4 mouse cellular contexts compared by ENCODE assay signal in genomic region chr4:57270489-57270888, GRCm38 (mm10). TPM values are rescaled to one million over a fixed set of nuclear protein-coding genes. Genes with fewer than 3 reads are reported as not detected.
DNase-seq lines count a peak whose midpoint lies in the region; TF ChIP-seq lines count a peak whose summit lies in the region.
"Not testable (repeated sequence)": the region's sequence is repeated elsewhere in the genome, so short reads cannot be mapped to it uniquely, and the experiment has no call there.
"Had no signal": no experiment of that assay in that cellular context is flagged by ENCODE, and none has a peak within 500 bp of the region (broad histone marks: within the 10 kb centered on the region; RNA-seq: fewer than 3 reads in every experiment).

No protein-coding gene starts in this region.

- H3K4me3 ChIP-seq in ES-E14 (ENCODE audit: insufficient read depth in 1 of 2, low read depth in 1 of 2, low read length in 2 of 2, poor library complexity in 1 of 2, severe bottlenecking in 1 of 2); MEL (ENCODE audit: control insufficient read depth in 1 of 2, insufficient read depth in 1 of 2, low read depth in 2 of 2, low read length in 2 of 2); gastrocnemius, adult 2 months: not testable (repeated sequence)

- H3K9ac ChIP-seq in ES-E14 (ENCODE audit: insufficient read depth, low read depth, low read length, poor library complexity, severe bottlenecking); MEL (ENCODE audit: control insufficient read depth, low read depth, low read length, poor library complexity, severe bottlenecking): not testable (repeated sequence)

- TF ChIP-seq CTCF in MEL (IDR thresholded peaks at IDR 0.05 in 2 of 3, conservative IDR thresholded peaks at IDR 0.05 in 1 of 3; ENCODE audit: control insufficient read depth in 1 of 3, insufficient read depth in 1 of 3, low read depth in 2 of 3, low read length in 3 of 3, poor library complexity in 1 of 3, severe bottlenecking in 1 of 3); gastrocnemius, adult 2 months (IDR thresholded peaks at IDR 0.05): not testable (repeated sequence)

- not testable (repeated sequence) for TF ChIP-seq EP300 in MEL (IDR thresholded peaks at IDR 0.05; ENCODE audit: low read depth in 1 of 2, low read length in 2 of 2)

- H3K27me3 ChIP-seq in MEL (ENCODE audit: control insufficient read depth in 1 of 2, insufficient read depth in 2 of 2, low read length in 2 of 2): not testable (repeated sequence)

- TF ChIP-seq RAD21 in MEL (IDR thresholded peaks at IDR 0.05; ENCODE audit: low read depth, low read length): not testable (repeated sequence)

- in situ Hi-C loops in ES-E14 (cut with MboI; ENCODE audit: low sequenced_read_pairs in 2 of 2, unreplicated experiment in 2 of 2): not testable (repeated sequence)

- peaks cover 17% of the 10 kb centered on the region; the same call in 1 of the 2 replicates for H3K36me3 ChIP-seq in ES-E14 (ENCODE audit: control insufficient read depth, insufficient read depth, low read length, poor library complexity, severe bottlenecking)
- H3K36me3 ChIP-seq in MEL (ENCODE audit: control insufficient read depth in 1 of 2, insufficient read depth in 2 of 2, low read length in 2 of 2): not testable (repeated sequence)

- not testable (repeated sequence) for DNase-seq in ES-E14 (ENCODE audit: low read depth, low spot score); MEL (ENCODE audit: low read depth, low spot score); gastrocnemius, adult 2 months

- H3K9me3 ChIP-seq in ES-E14 (ENCODE audit: control insufficient read depth, insufficient read depth, low read depth, low read length); MEL (replicated peaks; ENCODE audit: insufficient read depth, low read length): not testable (repeated sequence)

- H3K4me1 ChIP-seq in ES-E14 (ENCODE audit: control insufficient read depth in 2 of 2, insufficient read depth in 2 of 2, low read length in 2 of 2, poor library complexity in 1 of 2); MEL (ENCODE audit: control insufficient read depth in 1 of 2, insufficient read depth in 2 of 2, low read length in 2 of 2): not testable (repeated sequence)

- H3K27ac ChIP-seq in ES-E14 (ENCODE audit: insufficient read depth, low read depth, low read length, poor library complexity, severe bottlenecking); MEL (ENCODE audit: control insufficient read depth, low read depth, low read length): not testable (repeated sequence)
- peak overlapping the region; percentile 76 for H3K27ac ChIP-seq in gastrocnemius, adult 2 months

- not testable (repeated sequence) for H3K79me2 ChIP-seq in MEL (ENCODE audit: control insufficient read depth, insufficient read depth, low read length, poor library complexity)

- intact Hi-C loops in gastrocnemius, adult 2 months (cut with DNase I): loop anchor here (2.0 kb wide), 1 partner anchor 20 kb away; no protein-coding TSS in a partner anchor

- TF ChIP-seq POLR2A in MEL (IDR thresholded peaks at IDR 0.05; ENCODE audit: control insufficient read depth in 1 of 2, insufficient read depth in 1 of 2, low read depth in 1 of 2, low read length in 2 of 2, poor library complexity in 1 of 2): not testable (repeated sequence)

TF ChIP-seq in ES-E14, 5 proteins besides CTCF, POLR2A, EP300 and RAD21:
- peak; percentile 89 for TF ChIP-seq ZNF384 (IDR thresholded peaks at IDR 0.05; ENCODE audit: low read depth, low read length)
TF ChIP-seq in ES-E14: peak in this region for 1; not testable (repeated sequence) for 4.

TF ChIP-seq in MEL, 35 proteins besides CTCF, POLR2A, EP300 and RAD21:
- peak; percentile 66 for TF ChIP-seq ZNF384 (IDR thresholded peaks at IDR 0.05; ENCODE audit: low read depth, low read length)

RNA-seq across cellular contexts. Expression of gene Ptpn3, which starts 31.1 kb away (rescaled TPM):
- total RNA-seq in ES-E14 (2012; rRNA removed) (13.6 and 24.5 TPM in 2 replicates), MEL (2012; rRNA removed) (4.7 and 5.8 TPM in 2 replicates)
- polyA plus RNA-seq in MEL (2012; ENCODE audit: insufficient read depth in 1 of 2, insufficient read length in 2 of 2, low read depth in 1 of 2, low replicate concordance in 2 of 2, missing spikeins in 1 of 2): 1 to 10 TPM in 1 of 2 experiments, not detected in 1; 8.4 TPM
- 10 to 100 TPM; 29.8 to 77.3 TPM for total RNA-seq in gastrocnemius, adult 2 months (2021)
- polyA plus RNA-seq: G1E had no signal
